Mouse (Mus musculus) retina, adult 2 months (tissue): ENCODE results near the gene Casz1.
A peak's percentile ranks its signal among the peaks of the same experiment; 100 is the strongest.

Experiments used
- DNase-seq: peaks from one replicate; pipeline ENCODE4 v3.0.0-alpha.2; 2012; ENCODE audit warnings: low read depth, low spot score

Gene Casz1

DNA sequence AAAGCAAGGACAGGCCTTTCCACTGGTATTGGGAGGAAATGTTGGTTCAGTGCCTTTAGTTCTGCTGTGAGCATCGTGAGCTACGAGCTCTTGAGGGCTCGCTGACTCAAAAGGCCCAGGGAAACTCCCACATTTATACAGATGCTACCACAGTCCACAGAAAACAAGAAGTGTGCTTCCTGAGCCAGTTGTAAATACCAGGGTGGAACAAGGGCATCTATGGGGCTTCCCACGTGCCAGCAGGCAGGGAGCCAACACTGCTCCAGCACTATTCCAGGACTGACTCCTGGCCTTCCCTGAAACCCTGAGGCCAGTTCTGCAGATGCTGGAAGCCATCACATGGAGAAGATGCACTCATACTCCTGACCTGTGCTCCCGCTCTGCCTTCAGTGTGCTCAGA is 165.4 kb downstream of the Casz1 start:
- no peak for DNase-seq

GRCm38 (mm10) chr4:148970742-148971141 is 166.5 kb downstream of the Casz1 start:
- DNase-seq = no peak

DNA sequence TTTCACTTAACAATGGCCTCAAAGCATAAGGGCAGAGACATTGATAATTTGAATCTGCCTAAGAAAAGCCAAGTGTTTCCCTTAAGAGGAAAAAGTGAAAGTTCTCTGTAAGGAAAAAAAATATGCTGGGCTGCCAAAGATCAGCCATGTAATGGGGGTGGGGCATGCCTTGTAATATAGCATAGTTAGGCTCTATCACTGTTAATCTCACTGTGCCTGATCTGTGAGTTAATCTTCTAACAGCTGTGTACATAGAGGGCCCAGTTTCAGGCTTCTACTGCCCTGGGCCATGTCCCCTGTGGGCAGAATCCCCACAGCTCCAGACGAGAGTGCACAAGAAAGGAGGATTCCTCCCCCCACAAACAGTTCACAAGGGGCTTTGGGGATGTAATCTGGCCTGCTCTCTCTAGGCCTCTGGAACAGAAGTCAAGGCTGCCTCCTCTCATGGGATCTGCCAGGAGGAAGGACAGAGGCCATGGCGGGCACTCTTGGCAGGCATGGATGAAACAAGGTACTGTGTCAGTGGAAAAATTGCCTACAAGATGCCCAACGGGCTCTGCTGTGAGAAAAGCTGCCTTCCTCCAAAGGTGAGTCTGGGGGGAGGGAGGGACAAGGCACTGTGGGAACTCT is 167.5 kb downstream of the Casz1 start:
- DNase-seq = no peak

- DNase-seq = no peak
These were observed 168.5 kb downstream of the Casz1 start for GRCm38 (mm10) chr4:148972707-148973106.

DNA sequence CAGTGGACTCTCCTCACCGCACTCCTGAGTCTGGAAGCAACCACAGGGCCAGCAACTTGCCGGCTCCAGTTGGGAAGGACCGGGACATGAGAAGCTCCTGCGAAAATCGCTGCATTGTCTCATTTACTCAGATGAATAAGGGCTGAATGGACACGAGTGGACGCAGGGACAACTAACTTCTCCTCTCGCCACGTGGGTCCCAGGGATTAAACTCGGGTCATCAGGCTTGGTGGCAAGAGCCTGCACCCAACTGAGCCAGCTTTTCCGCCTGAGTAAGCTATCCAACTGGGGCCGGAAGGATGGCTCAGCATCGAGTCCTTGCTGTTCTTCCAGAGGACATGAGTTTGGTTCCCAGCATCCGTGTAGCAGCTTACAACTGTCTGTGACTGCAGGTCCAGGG is 169.2 kb downstream of the Casz1 start:
- DNase-seq = no peak

- no peak for DNase-seq
These were observed 170.6 kb downstream of the Casz1 start for GRCm38 (mm10) chr4:148974833-148975232.

DNA sequence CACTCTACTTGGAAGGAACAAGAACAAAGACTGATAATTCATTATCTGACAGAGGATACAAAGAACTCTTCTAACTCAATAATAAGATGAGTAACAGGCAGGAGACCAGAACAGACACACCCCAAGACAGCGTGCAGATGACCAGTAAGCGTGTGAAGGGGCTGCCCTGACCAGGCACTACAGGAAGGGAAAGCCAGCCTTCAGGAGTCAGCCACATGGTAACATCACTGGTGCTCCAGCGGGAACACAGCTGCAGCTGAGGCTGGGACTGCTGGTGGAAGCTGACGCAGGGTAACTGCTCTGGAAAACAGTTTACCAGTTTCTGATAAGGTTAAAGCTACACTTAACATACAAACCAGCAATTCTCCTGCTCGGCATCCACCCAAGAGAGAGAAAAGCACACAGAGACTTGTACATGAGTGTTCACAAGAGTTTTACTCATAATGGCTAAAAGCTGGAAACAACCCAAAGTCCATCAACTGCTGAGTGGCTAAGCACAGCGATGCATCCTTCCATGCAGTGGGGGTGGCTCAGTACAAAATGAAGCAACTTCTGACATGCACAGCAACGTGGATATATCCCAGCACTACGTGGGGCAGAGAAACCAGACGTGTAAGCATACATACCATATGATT is 174.1 kb downstream of the Casz1 start:
- no peak for DNase-seq

GRCm38 (mm10) chr4:148978926-148979325 is 174.7 kb downstream of the Casz1 start:
- no peak for DNase-seq

DNA sequence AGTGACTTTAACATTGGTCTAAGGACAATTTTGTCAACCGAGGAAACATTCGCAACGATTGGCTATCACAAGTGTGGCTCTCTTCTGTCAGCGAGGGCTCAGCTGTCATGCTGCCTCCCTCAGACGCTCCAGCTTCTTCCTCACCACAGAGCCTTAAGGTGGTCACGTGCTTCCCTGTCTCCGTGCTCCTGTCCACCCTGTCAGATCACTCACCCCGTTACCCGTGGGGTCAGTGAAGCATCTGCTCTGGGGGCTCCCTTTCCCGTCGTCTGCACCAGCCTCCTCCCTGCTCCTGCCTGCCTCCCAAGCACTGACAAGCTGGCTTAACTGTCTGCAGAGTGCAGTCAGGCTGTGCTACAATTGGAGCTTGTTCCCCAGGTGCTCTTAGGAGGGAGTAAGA is 175.6 kb downstream of the Casz1 start:
- DNase-seq = no peak

- DNase-seq = no peak
These were observed 178.0 kb downstream of the Casz1 start for GRCm38 (mm10) chr4:148982274-148982673.

DNA sequence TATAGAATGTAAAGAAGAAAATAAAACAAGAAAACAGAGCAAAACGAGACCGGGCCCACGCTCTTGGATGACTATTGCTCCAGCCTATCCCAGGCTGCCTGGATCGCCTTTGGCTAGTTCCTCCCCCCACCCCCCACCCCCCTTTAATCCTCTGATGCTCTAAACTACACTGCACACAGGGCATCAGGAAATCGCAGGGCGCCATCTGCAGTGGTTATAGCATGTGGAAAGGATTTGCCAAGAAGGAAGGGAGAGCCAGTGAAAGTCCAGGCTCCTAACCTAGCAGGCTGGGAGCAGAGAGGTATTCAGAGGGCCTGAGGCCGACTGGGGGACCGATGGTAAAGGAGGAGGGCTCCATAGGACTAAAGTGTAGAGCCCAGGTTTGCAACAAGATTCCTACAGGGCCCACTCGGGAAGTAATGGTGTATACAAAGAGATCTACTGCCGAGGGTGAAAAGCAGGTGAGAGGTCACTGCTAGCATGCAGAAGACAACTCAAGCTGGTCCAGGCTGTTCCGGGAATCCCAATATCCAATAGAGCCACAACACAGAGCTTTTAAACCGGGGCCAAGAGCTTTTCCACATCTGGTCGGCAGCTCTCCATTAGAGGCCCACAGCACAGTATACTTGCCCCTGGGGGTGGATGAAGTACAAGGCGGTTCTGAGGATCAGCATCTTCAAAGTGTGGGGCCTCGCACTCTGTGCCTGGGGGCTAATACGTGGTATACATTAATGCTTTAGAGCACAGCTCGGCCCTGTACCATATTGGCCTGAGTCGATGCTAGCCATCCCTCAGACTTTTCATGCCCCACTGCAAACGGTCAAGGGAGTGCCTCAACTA is 180.7 kb downstream of the Casz1 start:
- DNase-seq = peak; percentile 67

DNA sequence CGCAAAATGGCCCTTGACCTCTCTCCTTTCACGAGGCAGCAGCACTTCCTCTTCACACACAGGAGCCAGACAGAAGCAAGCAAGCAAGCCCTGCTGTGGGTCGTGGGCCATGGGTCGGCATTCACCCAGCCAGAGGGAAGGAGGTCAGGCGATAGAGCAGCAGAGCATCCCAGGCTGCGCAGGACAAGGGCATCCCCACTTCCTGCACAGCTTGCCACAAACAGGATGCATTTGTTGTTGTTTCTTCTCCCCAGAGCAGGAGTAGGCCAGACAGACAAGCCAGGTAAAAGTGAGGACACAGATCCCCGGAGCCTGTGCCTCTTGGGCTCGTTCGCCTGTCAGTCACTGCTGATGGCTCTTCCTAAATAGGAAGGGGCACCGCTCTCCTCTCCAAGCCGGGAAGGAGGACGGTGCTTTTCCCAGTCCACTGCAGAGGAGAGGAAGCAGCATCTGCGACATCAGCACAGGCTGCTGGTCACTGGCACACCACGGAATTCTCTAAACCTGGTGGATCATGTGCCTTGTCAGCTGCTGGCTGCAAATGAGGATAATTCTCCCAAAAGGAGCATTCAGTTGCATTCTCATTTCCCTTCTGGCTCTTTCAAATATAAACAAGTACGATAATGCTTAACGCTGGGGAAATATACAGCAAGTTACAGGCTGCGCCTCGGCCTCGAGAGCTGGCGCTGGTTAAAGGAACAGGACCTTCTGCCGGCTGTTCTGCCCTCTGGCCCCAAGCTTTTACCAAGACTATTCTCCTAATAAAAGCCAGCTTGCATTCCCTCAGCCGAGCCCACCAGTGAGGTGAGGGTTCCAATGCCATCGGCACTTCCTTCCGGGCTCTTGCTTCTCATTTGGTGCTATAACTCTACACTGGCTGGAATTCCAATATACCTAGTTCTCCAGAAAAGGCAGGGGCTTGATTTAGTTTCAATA is 181.6 kb downstream of the Casz1 start:
- DNase-seq = no peak

- DNase-seq = no peak
These were observed 185.8 kb downstream of the Casz1 start for GRCm38 (mm10) chr4:148990038-148990437.

- no peak for DNase-seq
These were observed 189.7 kb downstream of the Casz1 start for GRCm38 (mm10) chr4:148993948-148994347.

GRCm38 (mm10) chr4:149000746-149001145 is 196.5 kb downstream of the Casz1 start:
- DNase-seq = no peak

GRCm38 (mm10) chr4:149001515-149001914 is 197.3 kb downstream of the Casz1 start:
- no peak for DNase-seq

DNA sequence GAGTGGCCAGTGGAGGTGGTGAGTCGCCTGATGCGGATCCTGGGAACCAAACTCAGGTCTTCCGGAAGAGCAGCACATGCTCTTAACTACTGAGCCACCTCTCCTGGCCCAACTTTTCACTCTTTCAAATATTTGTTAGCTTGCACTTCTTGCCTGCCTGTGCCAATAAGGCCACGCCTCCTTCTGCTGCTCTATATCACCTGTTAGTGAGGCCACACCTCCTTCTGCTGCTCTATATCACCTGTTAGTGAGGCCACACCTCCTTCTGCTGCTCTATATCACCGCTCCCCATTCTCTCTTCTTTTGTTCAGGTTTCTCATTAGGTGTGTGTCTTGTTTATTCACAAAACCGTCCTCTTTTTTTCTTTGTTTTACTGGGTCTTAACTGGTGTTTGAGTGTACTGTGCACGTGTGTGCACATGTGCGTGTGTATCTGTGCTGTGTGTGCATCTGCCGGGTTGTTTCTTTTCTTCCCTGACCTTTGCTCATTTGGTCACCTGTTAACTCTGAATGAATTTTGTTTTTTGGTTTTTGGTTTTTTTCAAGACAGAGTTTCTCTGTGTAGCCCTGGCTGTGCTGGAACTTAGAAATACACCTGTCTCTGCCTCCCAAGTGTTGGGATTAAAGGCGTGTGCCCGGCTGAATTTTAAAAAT is 198.3 kb downstream of the Casz1 start:
- no peak for DNase-seq
